Mouse (Mus musculus) heart, adult 11 months (tissue): ENCODE data around the gene Ears2.
"Not testable (repeated sequence)": the region's sequence is repeated elsewhere in the genome, so short reads cannot be mapped to it uniquely, and the experiment has no call there.

Source experiments
- DNase-seq: peaks from one replicate; pipeline ENCODE4 v3.0.0; 2022

Ears2 gene

DNA sequence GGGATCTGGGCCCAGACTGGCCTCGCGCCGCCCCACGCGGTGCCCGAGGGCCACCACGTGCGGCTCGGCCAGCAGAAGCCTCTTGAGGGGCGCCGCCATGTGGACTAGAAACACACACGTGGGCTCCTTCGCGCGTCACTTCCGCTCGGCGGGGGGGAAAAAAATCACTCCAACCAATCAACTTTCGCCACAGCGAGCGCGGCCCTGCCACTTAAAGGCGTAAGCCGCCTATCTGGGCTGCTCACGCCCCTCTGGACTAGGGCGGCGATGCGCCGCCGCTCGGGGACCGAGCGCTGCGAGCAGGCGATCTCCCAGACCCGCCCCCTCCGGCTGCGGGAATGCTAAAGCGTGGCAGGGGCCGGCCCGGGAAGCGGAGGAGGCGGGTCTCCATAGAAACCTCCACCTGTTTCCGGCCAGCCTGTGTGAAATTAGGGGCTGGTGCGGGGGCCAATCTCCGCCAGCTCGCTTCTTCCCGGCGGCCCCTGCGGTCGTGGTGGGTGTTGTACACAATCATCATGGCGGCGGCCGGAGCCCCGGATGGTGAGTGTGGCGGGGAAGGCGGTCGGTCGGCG is at the start of gene Ears2, which contains the start of gene Ubfd1:
Ears2 (minus strand) TSS at position 319 of the 572 bp plus-strand sequence.
Ubfd1 (plus strand) TSS at position 231 of the 572 bp plus-strand sequence.
- DNase-seq, result peak; percentile 100

DNA sequence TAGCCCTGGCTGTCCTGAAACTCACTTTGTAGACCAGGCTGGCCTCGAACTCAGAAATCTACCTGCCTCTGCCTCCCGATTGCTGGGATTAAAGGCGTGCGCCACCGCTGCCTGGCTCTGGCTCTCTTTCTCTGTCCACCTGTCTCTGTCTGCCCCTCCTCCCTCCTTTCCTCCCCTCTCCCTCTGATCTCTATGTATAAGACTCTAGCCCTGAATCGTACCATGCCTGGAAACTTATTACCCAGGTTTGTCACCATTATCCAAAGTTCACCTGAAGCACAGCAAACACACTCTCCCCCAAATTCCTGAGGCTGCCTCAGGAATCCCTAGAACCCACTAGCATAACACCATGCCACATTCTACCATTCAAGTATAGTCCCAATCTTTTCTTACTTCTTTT is 41.1 kb upstream of the Ears2 start:
- DNase-seq, result no peak

DNA sequence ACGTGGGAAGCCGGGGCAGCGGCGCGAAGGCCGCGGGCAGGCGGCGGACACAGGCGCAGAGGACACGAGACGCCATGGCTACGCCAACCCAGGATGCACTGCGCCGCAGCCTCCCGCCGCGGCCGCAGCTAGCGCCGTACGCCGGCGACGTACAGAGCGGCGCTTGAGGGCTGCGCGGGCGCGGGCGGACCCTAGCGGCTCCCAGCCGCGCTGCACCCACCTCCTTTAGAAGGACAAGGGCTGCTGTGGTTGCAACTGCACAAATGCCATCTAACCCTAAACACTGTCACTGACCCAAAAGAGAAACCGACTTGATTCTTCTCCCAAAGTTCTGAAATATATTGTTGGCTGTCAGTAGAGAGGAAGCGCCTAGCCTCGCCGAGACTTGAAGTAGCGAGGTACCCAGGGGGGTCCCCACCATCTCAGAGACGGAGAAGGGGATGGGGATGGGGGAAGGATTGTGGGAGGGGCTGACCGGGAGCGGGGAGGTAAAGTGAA is 34.7 kb upstream of the Ears2 start, which contains the start of gene Ndufab1:
Ndufab1 (minus strand) TSS at position 140 of the 498 bp plus-strand sequence.
- peak; percentile 99 for DNase-seq

DNA sequence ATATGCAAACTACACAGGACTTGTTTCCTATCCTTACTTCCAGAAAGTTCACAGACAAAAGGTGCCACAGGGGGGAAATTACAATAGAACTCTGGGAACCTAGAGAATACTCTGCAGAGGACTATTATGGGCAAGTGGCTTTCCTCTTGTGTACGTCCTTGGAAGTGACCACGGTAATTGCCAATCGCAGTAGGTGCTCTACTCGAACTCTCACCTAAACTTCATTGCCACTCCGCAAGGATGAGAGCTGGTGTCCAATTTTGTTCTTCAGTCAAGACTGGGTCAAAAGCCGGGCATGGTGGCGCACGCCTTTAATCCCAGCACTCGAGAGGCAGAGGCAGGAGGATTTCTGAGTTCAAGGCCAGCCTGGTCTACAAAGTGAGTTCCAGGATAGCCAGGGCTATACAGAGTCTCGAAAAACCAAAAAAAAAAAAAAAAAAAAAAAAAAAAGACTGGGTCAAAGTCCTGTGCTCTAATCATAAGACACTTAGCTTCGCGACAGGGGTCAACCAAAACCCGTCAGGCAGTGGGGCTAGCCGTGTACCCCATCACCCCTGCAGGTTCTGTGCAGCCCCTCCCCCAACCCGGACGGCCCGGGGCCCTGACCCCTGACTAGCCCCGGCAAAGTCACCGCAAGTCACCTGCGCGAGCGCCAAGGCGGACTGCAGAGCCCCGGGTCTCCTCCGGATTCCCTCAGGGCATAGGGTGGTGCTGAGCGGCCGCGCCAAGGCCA is 34.1 kb upstream of the Ears2 start:
- not testable (repeated sequence) for DNase-seq

DNA sequence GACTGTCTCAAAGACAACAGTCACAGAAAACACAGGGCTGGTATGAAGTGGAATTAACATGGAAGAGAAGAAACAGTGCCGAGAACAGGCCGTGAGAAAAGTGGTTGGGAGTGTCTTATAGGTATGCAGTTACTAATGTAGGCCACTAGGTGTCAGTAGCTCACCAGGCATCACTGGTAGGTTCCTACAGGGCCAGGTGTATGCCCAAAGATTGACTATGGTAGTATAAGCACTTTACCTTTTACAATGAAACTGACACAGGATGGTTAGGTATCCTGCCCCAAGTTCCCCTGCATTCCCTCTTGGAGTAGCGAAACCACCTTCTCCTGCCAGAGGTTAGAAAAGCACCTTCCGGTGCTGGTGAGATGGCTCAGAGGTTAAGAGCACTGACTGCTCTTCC is 32.2 kb upstream of the Ears2 start:
- no peak for DNase-seq

DNA sequence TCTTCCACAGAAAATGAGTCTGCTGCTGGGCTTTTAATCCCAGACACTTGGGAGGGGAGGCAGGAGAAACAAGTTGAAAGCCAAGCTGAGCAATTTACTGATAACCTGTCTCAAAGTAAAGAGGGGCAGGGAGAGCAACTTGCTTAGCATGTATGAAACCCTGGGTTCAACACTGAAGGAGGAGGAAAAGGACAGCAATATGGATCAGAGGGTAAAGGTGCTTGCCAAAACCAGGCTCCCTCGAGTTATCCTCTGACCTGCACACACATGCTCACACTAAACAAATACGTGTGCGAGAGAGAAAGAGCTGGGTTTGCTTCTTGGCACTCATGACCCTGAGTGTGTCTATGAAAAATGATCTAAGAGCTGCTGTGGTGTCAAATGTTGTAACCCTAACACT is 30.9 kb upstream of the Ears2 start:
- peak; percentile 57 for DNase-seq

DNA sequence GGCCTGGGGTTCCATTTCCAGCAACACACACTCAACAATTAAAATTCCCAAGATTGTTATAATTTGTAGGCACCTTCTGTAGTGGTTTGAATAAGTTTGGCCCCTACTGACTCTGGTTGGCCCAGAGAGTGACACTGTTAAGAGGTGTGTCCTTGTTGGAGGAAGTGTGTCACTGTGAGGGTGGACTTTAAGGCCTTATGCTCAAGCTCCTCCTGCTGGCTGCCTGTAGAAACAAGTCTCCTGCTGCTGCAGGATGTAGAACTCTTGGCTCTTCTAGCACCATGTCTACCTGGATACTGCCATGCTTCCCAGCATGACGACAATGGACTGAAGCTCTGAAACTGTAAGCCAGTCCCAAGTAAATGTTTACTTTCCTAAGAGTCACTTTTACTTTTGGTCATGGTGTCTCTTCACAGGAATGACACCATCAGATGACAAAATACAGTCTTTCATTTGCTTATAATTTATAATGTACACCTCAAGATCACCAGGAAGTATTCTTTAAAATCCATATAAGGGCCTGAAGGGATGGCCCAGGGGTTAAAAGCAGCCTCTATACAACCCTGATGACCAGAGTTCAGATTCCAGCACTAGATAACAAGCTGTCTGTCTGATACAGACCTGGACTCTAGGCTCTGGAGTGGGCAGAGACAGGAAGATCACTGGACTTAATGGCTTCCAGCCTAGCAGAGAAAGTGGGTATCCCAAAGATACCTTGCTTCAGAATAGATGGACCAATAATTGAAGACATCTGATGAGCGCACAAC is 27.7 kb upstream of the Ears2 start:
- DNase-seq, result no peak

DNA sequence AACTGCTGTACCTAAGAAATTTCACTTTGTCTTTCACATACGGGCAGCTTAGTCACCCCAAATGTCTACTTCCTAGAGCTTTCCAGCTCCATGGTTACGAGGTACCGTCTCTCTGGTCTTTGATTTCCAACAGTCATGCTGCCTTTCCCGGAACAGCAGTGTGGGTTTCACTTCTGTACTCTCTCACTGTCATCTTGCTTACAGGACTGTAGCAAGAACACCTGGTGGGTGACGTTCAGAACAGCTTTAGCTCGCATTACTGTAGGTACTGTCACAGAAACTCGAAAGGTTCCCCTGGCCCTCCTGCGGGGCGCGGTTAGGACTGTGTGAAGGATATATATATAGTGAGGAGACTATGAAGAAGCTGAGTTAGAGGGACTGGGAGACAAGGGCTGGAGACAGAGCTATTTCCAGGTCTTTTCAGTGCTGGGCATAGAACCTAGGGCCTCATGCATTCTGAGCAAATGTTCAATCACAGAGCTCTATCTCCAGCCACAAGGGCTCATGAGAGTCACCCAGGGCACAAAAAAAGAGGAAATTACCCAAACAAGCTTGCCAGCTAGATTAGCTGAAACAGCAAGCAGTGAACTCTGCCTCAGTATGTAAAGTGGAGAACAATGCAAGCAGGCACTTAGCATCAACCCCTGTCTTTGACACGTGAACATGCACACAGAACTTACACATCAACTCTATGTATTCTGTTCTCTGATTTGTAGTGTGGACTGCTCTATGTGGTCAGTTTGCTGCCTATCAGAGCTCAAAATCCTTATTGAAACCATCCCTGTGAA is 20.3 kb upstream of the Ears2 start:
- no peak for DNase-seq

DNA sequence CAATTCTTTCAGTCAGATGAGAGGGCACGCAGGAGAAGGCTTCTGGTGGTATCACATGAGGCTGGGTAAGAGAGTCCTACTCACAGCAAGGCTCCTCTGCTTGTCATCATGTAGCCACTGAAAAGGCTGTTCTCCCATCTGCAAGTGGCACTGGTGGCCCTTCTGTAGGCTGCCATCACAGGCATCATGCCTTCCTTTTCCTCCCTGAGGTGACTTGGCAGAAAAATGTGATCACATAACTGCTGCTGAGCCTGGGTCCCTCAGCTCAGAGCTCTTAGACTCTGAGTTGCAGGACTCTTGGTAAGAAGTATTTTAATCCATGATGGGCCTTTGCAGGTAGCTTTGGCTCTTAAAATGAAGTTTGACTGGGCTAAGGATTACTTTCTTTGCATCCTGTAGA is 14.0 kb upstream of the Ears2 start:
- no peak for DNase-seq

DNA sequence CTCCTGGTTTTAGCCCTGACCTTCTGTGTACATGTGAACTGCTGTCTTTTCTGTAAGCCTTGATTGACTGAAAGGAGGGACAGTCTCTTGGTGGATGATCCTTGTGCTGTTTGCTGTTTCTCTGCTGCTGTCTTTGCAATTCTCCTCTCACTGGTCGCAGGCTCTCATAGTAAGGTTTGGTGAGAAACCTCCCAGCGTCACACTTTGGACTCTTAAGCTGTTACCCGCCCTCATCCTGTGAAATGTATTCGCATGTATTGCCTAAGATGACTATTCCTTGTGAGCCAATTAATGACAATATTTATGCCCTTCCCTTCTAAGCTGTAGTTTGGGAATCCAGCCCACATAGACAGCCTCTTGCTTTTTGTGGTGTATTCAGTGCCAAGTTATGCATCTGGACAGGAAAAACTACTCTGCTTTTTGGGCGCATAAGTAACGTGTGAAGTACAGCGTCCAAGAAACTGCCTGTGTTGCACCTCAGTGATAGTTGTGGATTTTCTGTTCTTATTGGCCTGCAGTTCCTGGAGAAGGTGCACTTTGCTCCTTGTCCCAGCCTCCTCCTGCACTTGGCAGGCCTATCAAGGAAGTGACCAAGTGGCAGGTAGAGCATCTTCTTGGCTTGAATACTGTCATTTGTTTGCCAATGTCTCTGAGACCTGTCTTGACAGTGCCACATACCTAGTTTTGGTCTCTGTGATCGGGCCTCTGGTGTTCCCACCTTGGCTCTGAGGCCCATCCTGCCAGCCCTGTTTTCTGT is 12.9 kb upstream of the Ears2 start:
- no peak for DNase-seq

DNA sequence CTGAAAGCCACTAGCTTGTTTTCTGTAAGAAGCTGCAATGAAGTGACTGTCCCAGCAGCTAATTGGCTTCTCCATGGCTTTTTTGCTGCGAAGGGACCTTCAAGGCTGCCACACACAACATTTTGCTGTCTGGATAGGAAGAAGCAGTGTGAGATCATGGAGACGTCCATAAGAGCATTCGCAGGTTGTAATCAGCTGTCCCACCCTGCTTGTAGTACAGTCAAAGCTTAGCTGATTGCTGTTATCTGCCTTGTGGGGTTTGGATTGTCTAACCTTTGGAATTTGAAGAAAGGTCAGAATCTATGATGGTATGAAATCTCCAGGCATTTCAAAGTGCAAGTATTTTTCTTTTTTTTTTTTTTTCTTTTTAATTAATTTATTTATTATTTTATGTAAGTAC is 7.3 kb upstream of the Ears2 start:
- DNase-seq, result no peak

DNA sequence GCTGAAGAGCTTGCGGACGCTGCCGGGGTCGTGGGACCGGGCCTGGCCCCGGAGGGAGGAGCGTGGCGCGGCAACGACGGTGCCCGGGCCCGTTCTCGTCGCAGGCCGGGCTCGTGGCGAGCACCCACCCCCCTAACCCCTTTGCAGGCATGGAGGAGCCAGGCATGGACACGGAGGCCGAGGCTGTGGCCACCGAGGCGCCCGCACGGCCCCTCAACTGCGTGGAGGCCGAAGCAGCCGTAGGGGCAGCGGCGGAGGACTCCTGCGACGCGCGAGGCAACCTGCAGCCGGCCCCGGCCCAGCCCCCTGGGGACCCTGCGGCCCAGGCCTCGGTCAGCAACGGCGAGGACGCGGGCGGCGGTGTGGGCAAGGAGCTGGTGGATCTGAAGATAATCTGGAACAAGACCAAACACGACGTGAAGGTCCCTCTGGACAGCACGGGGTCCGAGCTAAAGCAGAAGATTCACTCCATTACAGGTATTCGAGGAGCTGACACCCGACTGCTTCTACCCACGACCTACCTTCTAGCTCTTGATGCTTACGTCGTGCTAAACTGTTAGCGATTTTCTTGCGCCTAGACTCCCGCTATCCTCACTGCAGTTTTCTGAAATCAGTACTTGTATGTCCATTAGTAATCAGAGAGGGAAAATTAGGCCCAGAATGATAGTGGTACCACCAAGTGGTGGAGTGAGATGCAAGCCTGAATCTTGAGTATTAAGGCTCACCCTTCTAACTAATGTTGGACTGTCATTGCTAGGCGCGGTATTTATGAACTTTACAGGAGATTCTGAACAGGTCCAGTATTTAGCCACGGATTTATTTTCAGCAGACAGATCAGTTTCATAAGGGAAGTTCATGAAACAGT is 686 bp upstream of the Ears2 start:
- DNase-seq, result no peak

DNA sequence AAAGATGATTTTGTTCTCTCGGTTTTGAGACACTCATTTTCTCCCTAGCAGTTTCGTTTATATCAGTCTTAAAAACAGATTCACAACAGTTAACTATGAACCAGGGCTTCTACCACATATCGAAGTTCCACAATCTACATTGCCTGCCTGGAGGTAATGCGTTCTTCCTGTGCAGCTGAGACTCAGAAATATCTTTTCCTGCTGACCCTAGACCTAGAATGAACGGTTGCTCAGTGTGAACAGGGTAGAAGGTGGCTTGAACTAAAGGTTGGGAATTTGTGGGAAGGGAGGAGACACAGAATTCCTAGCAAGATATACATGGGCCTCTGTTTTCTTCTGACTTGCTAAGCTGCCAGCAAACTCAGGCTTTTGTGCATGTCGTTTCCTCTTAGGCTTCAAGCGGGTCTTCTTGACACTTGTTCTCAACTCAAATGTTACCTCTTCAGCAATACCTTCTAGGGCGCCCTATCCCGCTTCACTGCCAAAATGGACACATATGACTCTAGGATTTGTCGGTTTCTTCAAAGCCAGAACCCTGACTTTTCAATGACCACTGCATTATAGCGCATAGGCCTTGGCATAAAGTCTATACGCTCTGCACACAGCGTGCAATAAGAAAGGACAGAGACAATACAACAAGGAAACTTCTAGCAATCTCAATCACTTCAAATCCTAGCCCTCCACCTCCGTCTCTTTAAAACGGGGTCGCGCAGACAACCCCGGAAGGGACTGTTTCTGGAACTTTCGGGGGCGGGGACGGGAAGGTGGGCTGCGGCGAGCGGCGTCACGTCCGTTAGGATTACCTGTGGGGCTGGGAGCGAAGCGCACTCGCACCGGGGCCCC is 740 bp downstream of the Ears2 start:
- peak; percentile 89 for DNase-seq

DNA sequence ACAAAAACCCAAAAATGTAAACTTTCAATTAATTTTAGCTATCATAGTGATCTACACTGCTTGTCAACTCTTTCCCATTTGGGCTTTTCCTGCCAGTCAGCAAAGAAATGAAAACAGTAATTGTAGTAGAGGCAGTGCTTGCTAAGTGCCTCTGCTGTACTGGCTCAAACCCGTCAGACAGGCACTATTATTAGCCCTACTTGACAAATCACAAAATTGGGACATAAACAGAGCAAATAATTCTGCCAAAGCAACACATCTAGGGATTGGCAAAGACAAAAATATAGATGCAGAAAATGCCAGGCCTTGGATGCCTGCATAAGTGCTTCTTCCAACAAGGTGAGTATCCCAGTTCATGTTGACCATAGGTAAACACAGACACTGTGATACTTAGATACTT is 1.4 kb downstream of the Ears2 start:
- DNase-seq, result no peak

DNA sequence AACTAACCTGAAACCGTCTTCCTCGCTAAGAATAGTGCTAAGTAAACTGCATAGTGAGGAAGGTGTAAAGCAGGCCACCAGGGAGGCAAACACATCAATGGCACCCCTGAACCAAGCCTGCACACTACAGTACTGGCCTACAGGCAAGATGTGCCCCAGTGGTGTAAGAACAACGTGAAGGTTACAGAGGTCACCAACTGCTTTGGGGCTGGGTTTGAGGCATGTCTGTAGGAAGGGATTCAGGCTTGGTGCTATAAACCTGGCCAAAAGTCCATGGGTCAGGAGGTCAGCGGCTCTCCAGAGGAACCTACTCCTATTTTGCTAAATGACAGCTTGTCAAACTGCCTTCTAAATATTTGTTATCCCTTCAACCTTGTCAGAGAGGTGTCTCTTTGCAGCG is 10.4 kb downstream of the Ears2 start:
- no peak for DNase-seq

DNA sequence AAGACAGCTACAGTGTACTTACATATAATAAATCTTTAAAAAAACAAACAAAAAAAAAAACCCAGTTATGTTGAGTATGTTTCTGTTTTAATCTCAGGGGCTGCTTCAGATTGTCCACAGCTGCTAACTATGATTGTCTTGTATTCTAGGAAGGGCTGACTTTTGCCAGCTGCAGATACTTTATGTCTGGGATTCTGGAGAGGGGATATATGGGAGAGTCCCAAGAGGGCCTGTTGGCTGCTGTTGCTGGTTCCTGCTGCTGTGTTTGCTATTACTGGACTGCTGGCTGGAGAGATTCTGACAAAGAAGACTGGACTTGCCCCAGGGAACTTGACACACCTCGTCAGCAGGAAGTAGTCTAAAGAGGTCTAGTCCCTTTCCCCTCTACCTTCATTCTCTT is 16.2 kb downstream of the Ears2 start:
- DNase-seq, result peak; percentile 91

DNA sequence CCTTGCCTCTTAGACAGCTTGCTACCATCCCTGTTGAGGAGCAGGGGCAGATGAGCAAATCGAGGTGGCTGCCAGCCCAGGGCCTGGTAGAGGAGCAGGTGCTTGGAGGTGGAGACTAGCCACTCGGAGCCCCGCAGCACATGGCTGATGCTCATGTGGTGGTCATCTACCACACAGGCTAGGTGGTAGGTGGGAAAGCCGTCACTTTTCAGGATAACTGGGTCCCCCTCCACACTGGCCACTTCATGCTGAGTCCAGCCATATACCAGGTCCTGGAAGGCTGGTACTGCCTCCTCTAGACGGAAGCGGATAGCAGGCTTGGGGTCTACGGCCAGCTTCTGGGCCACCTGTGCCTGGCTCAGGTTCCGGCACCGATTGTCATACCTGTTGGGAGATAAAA is 18.9 kb downstream of the Ears2 start:
- peak; percentile 91 for DNase-seq

DNA sequence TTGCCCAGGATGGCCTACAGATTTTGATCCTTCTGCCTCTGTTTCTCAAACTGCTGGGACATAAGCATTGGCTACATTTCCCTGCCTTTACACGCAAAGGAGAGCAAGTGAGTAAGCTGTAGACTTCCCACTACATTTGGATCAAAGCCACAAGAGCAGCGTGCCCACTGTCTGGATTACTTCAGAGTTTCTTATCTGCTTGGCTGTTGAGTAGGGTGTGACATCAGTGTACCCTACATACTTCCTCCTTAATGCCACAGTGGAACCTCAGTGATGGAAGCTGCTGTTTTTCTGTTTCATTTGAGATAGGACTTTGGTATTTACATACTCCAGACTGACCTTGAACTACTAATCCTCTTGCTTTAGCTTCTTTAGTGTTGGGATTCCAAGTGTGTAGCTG is 20.2 kb downstream of the Ears2 start:
- DNase-seq, result no peak

DNA sequence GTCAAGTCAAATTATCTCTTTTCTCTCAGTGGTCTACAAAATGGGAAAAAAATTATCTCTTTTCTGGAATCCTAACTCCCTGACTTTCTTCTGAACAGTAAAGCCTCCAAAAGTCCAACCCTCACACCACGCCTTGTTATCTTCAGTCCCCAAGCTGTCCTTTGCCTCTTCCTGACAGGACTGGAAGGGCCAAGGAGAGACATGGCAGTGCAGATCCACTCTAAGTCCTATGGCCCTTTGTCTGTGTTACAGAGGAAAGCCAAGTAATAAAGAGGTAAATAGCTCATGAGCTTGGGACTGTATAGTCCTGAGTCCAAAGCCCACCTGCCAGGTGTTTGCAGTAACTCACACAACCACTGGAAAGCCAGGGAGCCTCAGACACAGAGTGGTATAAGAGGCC is 21.4 kb downstream of the Ears2 start:
- peak; percentile 80 for DNase-seq

DNA sequence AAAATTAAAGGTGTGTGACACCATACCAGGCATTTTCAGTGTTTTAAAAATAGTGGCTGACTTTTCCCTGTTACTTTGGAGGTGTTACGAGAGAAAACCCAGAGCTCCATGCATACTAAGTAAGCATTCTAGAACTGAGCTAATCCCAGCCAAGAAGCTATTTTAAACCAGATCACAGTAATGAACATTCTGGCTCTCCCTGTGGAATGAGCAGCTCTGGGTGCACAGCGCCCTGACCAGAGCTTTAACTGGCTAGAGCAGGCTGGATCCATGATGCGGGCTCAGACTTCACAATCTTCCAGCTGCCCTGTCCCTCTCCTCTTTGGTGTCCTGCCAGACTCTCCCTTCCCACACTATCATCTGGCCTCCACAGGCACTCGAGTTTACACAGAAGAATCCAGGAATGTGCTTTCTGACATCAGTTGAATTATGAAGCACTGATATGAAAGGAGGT is 21.9 kb downstream of the Ears2 start:
- DNase-seq, result peak; percentile 98
